Mouse (Mus musculus): Measurements from ENCODE around the gene Rb1. TPM values are rescaled to one million over a fixed set of nuclear protein-coding genes. Genes with fewer than 3 reads are reported as not detected.
A peak's percentile ranks its signal among the peaks of the same experiment; 100 is the strongest.

Gene Rb1
- polyA plus RNA-seq, 1 experiment from 2014 or later = 16.0 TPM

- Histone ChIP-seq H3K9me3 (replicated peaks; ENCODE audit: control insufficient read depth, low read length) (peaks cover 4% of the 10 kb centered on the region; the same call in 1 of the 2 replicates), H3K4me3 (ENCODE audit: low read length) (no peak overlapping the region), H3K9ac (ENCODE audit: low read length) (no peak overlapping the region), H3K4me1 (ENCODE audit: control insufficient read depth, insufficient read depth, low read length) (peaks cover 5% of the 10 kb centered on the region; the same call in 1 of the 2 replicates), H3K27me3 (ENCODE audit: control insufficient read depth, insufficient read depth, low read length) (no peaks in the 10 kb centered on the region), H3K36me3 (ENCODE audit: control insufficient read depth, insufficient read depth) (peaks cover 21% of the 10 kb centered on the region; the same call in 1 of the 2 replicates), H3K4me2 (ENCODE audit: low read depth, low read length) (no peak overlapping the region), H3K27ac (ENCODE audit: low read length) (no peak overlapping the region)
- 75% methylated on average over 3 of the region's 3 CpGs for WGBS
- ATAC-seq (replicated peaks; ENCODE audit: extremely low read depth, insufficient read depth, low FRiP score) = no peak
Observed at GRCm38 (mm10) chr14:73266166-73266565, 59.5 kb downstream of the Rb1 start.

GRCm38 (mm10) chr14:73262210-73262609 is 63.4 kb downstream of the Rb1 start:
- Histone ChIP-seq H3K27me3 (ENCODE audit: control insufficient read depth, insufficient read depth, low read length) (no peaks in the 10 kb centered on the region), H3K9ac (ENCODE audit: low read length) (no peak overlapping the region), H3K4me1 (ENCODE audit: control insufficient read depth, insufficient read depth, low read length) (no peaks in the 10 kb centered on the region; the same call in 1 of the 2 replicates), H3K4me3 (ENCODE audit: low read length) (no peak overlapping the region), H3K4me2 (ENCODE audit: low read depth, low read length) (no peak overlapping the region), H3K9me3 (replicated peaks; ENCODE audit: control insufficient read depth, low read length) (peaks cover 4% of the 10 kb centered on the region; the same call in 1 of the 2 replicates), H3K27ac (ENCODE audit: low read length) (no peak overlapping the region), H3K36me3 (ENCODE audit: control insufficient read depth, insufficient read depth) (peaks cover 18% of the 10 kb centered on the region; the same call in 1 of the 2 replicates)
- ATAC-seq (replicated peaks; ENCODE audit: extremely low read depth, insufficient read depth, low FRiP score) = no peak
- WGBS = 84% methylated on average over 9 of the region's 9 CpGs

- WGBS = 57% methylated on average over 4 of the region's 4 CpGs
- no peak overlapping the region for H3K4me2 ChIP-seq (ENCODE audit: low read depth, low read length)
- H3K36me3 ChIP-seq (ENCODE audit: control insufficient read depth, insufficient read depth) = peaks cover 4% of the 10 kb centered on the region; the same call in 1 of the 2 replicates
- no peak overlapping the region for H3K27ac ChIP-seq (ENCODE audit: low read length)
- no peaks in the 10 kb centered on the region; the same call in 1 of the 2 replicates for H3K4me1 ChIP-seq (ENCODE audit: control insufficient read depth, insufficient read depth, low read length)
- H3K27me3 ChIP-seq (ENCODE audit: control insufficient read depth, insufficient read depth, low read length) = no peaks in the 10 kb centered on the region
- H3K9me3 ChIP-seq (replicated peaks; ENCODE audit: control insufficient read depth, low read length) = no peaks in the 10 kb centered on the region
- no peak overlapping the region for H3K9ac ChIP-seq (ENCODE audit: low read length)
- no peak overlapping the region for H3K4me3 ChIP-seq (ENCODE audit: low read length)
- ATAC-seq (replicated peaks; ENCODE audit: extremely low read depth, insufficient read depth, low FRiP score) = no peak
Observed at GRCm38 (mm10) chr14:73258181-73258580, 67.4 kb downstream of the Rb1 start.

- peaks cover 3% of the 10 kb centered on the region; the same call in 1 of the 2 replicates for H3K36me3 ChIP-seq (ENCODE audit: control insufficient read depth, insufficient read depth)
- WGBS = 65% methylated on average over 7 of the region's 7 CpGs
- H3K4me1 ChIP-seq (ENCODE audit: control insufficient read depth, insufficient read depth, low read length) = no peaks in the 10 kb centered on the region; the same call in 1 of the 2 replicates
- no peaks in the 10 kb centered on the region for H3K27me3 ChIP-seq (ENCODE audit: control insufficient read depth, insufficient read depth, low read length)
- H3K9me3 ChIP-seq (replicated peaks; ENCODE audit: control insufficient read depth, low read length) = no peaks in the 10 kb centered on the region
- no peak overlapping the region for H3K4me2 ChIP-seq (ENCODE audit: low read depth, low read length)
- ATAC-seq (replicated peaks; ENCODE audit: extremely low read depth, insufficient read depth, low FRiP score) = no peak
- no peak overlapping the region for H3K27ac ChIP-seq (ENCODE audit: low read length)
- no peak overlapping the region for H3K4me3 ChIP-seq (ENCODE audit: low read length)
- no peak overlapping the region for H3K9ac ChIP-seq (ENCODE audit: low read length)
Observed at GRCm38 (mm10) chr14:73257348-73257747, 68.3 kb downstream of the Rb1 start.

GRCm38 (mm10) chr14:73255426-73255970 is 70.1 kb downstream of the Rb1 start:
- H3K4me3 ChIP-seq (ENCODE audit: low read length) = no peak overlapping the region
- 58% methylated on average over 3 of the region's 3 CpGs for WGBS
- no peak overlapping the region for H3K9ac ChIP-seq (ENCODE audit: low read length)
- H3K4me1 ChIP-seq (ENCODE audit: control insufficient read depth, insufficient read depth, low read length) = no peaks in the 10 kb centered on the region; the same call in 1 of the 2 replicates
- no peaks in the 10 kb centered on the region for H3K9me3 ChIP-seq (replicated peaks; ENCODE audit: control insufficient read depth, low read length)
- H3K36me3 ChIP-seq (ENCODE audit: control insufficient read depth, insufficient read depth) = no peaks in the 10 kb centered on the region
- H3K27ac ChIP-seq (ENCODE audit: low read length) = peak overlapping the region; percentile 53; the same call in 1 of the 2 replicates
- no peak overlapping the region for H3K4me2 ChIP-seq (ENCODE audit: low read depth, low read length)
- H3K27me3 ChIP-seq (ENCODE audit: control insufficient read depth, insufficient read depth, low read length) = no peaks in the 10 kb centered on the region
- no peak for ATAC-seq (replicated peaks; ENCODE audit: extremely low read depth, insufficient read depth, low FRiP score)

- no peaks in the 10 kb centered on the region for H3K27me3 ChIP-seq (ENCODE audit: control insufficient read depth, insufficient read depth, low read length)
- WGBS = 77% methylated on average over 4 of the region's 4 CpGs
- ATAC-seq (replicated peaks; ENCODE audit: extremely low read depth, insufficient read depth, low FRiP score) = no peak
- H3K4me1 ChIP-seq (ENCODE audit: control insufficient read depth, insufficient read depth, low read length) = no peaks in the 10 kb centered on the region; the same call in 1 of the 2 replicates
- H3K4me2 ChIP-seq (ENCODE audit: low read depth, low read length) = no peak overlapping the region
- H3K36me3 ChIP-seq (ENCODE audit: control insufficient read depth, insufficient read depth) = no peaks in the 10 kb centered on the region
- H3K9ac ChIP-seq (ENCODE audit: low read length) = no peak overlapping the region
- H3K4me3 ChIP-seq (ENCODE audit: low read length) = no peak overlapping the region
- H3K27ac ChIP-seq (ENCODE audit: low read length) = no peak overlapping the region
- no peaks in the 10 kb centered on the region for H3K9me3 ChIP-seq (replicated peaks; ENCODE audit: control insufficient read depth, low read length)
Observed at GRCm38 (mm10) chr14:73254412-73254811, 71.2 kb downstream of the Rb1 start.

- Histone ChIP-seq H3K9ac (ENCODE audit: low read length) (no peak overlapping the region), H3K4me1 (ENCODE audit: control insufficient read depth, insufficient read depth, low read length) (no peaks in the 10 kb centered on the region; the same call in 1 of the 2 replicates), H3K4me3 (ENCODE audit: low read length) (no peak overlapping the region), H3K27me3 (ENCODE audit: control insufficient read depth, insufficient read depth, low read length) (no peaks in the 10 kb centered on the region), H3K36me3 (ENCODE audit: control insufficient read depth, insufficient read depth) (no peaks in the 10 kb centered on the region), H3K27ac (ENCODE audit: low read length) (no peak overlapping the region), H3K4me2 (ENCODE audit: low read depth, low read length) (no peak overlapping the region), H3K9me3 (replicated peaks; ENCODE audit: control insufficient read depth, low read length) (no peaks in the 10 kb centered on the region)
- no peak for ATAC-seq (replicated peaks; ENCODE audit: extremely low read depth, insufficient read depth, low FRiP score)
- 63% methylated on average over 6 of the region's 6 CpGs for whole genome bisulfite sequencing
Observed at GRCm38 (mm10) chr14:73253453-73254251, 72.0 kb downstream of the Rb1 start.

GRCm38 (mm10) chr14:73252276-73252675 is 73.3 kb downstream of the Rb1 start:
- Histone ChIP-seq H3K9me3 (replicated peaks; ENCODE audit: control insufficient read depth, low read length) (no peaks in the 10 kb centered on the region), H3K27ac (ENCODE audit: low read length) (no peak overlapping the region; the same call in 1 of the 2 replicates), H3K36me3 (ENCODE audit: control insufficient read depth, insufficient read depth) (no peaks in the 10 kb centered on the region), H3K9ac (ENCODE audit: low read length) (no peak overlapping the region), H3K27me3 (ENCODE audit: control insufficient read depth, insufficient read depth, low read length) (no peaks in the 10 kb centered on the region), H3K4me2 (ENCODE audit: low read depth, low read length) (no peak overlapping the region), H3K4me3 (ENCODE audit: low read length) (no peak overlapping the region), H3K4me1 (ENCODE audit: control insufficient read depth, insufficient read depth, low read length) (no peaks in the 10 kb centered on the region)
- ATAC-seq (replicated peaks; ENCODE audit: extremely low read depth, insufficient read depth, low FRiP score) = no peak
- WGBS = 85% methylated on average over 2 of the region's 2 CpGs

GRCm38 (mm10) chr14:73250056-73250455 is 75.6 kb downstream of the Rb1 start:
- ATAC-seq (replicated peaks; ENCODE audit: extremely low read depth, insufficient read depth, low FRiP score) = no peak
- H3K9me3 ChIP-seq (replicated peaks; ENCODE audit: control insufficient read depth, low read length) = no peaks in the 10 kb centered on the region
- WGBS = 96% methylated on average over 2 of the region's 2 CpGs
- H3K9ac ChIP-seq (ENCODE audit: low read length) = no peak overlapping the region
- no peak overlapping the region for H3K27ac ChIP-seq (ENCODE audit: low read length)
- H3K4me1 ChIP-seq (ENCODE audit: control insufficient read depth, insufficient read depth, low read length) = no peaks in the 10 kb centered on the region
- H3K27me3 ChIP-seq (ENCODE audit: control insufficient read depth, insufficient read depth, low read length) = no peaks in the 10 kb centered on the region
- H3K36me3 ChIP-seq (ENCODE audit: control insufficient read depth, insufficient read depth) = no peaks in the 10 kb centered on the region
- H3K4me3 ChIP-seq (ENCODE audit: low read length) = no peak overlapping the region
- no peak overlapping the region for H3K4me2 ChIP-seq (ENCODE audit: low read depth, low read length)
